Mouse (Mus musculus) adrenal gland, postnatal 25 days (tissue): ENCODE data around the gene Uqcrh. TPM values are rescaled to one million over a fixed set of nuclear protein-coding genes. Genes with fewer than 3 reads are reported as not detected.

ENCODE experiments used
- DNase-seq: peaks from one replicate; pipeline ENCODE4 v3.0.0; 2021; ENCODE audit warnings: mixed read lengths
- long read RNA-seq: library from polyadenylated mRNA; stranded (forward); transcript quantifications from one replicate; pipeline ENCODE4 v2.0.0, GENCODE M21; 2021
- total RNA-seq: library from RNA; stranded (reverse); gene quantifications from 2 replicates; pipeline ENCODE4 v1.2.3, GENCODE M21; 2021

Gene Uqcrh
- 491 and 520 TPM in 2 replicates for total RNA-seq
- long read RNA-seq, transcript Uqcrh-202 (4 exons, 547 nt), result major isoform, 114 of 145 reads
- long read RNA-seq, transcript Uqcrh-205 (2 exons, 423 nt), result minor isoform, 5 of 145 reads
- long read RNA-seq, partial matches to known transcripts, result 1 of 145 reads
- long read RNA-seq, other reads (novel, unspliced or antisense), result 21 of 145 reads

DNA sequence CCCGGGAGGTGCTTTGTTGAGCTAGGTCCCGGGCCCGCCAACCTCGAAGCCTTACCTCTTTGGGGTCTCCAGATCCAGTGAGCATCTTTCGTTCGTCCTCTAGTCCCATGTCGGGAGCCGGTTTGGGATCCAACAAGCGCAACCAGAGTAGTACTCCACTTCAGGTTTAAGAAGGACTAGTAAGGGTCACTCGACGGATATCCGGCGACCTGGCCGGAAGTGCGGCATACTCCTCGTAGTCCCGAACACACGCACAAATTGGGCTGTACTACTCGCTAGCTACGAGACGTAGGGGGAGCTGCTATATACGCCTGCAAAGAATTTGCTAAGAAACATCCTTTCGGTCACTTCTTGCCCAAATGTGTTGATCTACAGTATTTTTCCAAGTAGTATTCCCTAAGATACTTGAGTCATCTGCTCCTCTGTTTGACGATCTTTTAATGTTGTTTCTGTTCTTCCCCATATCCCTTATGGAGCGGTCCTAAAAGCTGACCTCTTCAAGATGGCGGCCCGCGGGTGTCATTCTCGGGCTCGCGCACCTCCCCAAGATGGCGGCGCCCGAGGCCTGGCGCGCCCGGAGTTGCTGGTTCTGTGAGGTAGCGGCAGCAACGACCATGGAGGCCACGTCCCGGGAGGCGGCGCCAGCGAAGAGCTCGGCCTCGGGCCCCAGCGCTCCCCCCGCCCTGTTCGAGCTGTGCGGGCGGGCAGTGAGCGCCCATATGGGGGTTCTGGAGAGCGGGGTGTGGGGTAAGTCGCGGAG is at the start of gene Uqcrh, which contains the start of gene Lrrc41:
Gene Uqcrh, minus strand, starts transcription at position 211 of the 760 bp plus-strand sequence.
Gene Lrrc41, plus strand, starts transcription at position 409 of the 760 bp plus-strand sequence.
- DNase-seq, result peak; percentile 95

DNA sequence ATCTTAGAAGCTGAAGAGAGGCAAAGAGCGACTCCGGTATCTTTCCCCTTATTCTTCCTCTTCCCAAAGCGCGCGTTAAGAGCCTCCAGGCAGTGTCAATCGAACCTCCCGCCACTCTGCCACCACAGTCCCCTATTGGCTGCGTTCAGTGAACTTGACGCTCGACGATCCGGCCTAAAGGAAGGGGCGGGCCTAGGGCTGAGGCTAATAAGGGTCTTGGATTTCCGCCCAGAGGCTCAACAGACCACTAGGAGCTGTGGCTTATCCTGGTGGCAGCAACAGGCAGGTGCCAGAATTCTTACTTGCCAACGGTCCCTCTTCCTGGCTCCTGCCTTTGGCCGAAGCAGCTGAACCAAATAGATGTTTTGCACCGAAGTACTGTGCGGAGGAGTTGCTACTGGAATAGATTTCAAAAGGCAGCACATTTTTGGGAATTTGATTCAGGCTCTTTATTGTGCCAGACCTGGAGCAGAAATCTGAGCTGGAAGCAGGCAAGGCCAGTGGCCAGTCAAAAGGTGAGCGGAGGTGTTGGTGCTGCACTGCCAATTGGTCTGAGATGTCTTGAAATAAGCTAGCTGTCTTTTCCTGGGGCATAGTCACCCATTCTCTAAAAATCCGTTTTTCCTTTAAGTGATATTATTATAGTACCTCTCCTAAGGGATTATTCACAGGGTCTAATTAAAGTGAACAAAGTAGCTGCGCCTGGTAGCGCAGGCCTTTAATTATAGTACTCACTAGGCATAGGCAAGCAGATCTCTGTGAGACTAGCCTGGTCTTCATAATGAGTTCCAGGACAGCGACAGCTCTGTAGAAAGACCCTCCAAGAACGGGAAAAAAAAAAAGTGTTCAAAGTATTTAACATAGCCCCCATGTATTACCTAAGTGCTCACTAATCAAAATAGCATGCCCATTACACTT is 49.0 kb upstream of the Uqcrh start, which contains the start of the genes Rad54l and Pomgnt1:
Gene Rad54l, minus strand, starts transcription at position 89 of the 918 bp plus-strand sequence.
Gene Pomgnt1, plus strand, starts transcription at position 239 of the 918 bp plus-strand sequence.
- peak; percentile 77 for DNase-seq

DNA sequence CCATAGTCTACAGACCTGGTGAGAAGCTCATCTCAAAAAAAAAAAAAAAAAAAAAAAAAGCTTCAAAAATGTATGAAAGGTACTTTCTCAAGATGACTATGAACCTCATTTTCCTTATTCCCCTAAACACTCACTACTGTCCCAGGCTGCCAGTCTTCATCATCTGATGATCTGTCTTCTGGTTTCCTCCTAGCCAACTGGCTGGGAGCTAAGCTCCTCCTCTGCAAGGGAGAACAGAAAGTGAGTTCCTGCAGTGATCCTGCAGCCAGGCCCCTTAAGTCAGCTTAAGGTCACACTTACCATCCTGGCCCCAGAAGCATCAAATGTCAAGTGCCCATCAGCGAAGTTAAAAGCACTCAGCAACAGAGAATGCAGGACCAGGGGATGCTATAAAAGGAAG is 47.9 kb upstream of the Uqcrh start:
- DNase-seq, result no peak

DNA sequence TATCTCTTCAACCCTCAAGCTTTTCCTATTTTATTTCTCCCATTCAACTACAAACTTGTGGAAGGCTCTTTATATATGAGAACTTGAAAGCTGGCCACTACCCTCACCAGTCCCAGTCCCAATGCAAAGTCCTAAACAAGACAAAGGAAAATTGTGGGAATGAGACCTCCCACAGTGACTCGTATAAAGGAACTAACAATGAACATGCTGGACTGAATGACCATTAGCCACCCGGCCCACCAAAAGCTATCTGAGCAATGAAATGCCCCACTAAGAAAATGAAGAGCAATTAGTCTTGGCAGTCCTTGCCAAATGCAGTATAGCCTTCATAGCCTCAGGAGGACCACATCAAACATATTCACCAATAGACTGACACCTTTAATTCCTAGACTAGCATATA is 36.6 kb upstream of the Uqcrh start:
- DNase-seq, result no peak

DNA sequence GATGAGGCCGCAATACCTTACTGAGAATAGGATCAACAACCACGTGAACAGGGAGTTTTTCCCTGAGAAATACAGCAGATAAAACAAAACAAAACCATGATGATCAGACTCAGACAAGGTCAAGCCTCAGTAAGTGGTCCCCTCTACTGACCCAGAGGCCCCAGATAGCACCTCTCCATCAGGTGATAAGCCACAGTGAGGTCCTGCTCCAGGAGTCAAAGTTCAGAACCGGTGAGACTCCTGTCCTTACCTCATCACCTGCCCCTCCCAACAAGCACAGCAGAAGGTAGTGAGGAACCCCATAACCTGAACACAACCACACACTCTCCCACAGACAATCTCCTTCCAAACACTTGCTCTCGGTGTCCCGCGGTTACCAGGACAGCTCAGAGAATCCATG is 35.8 kb upstream of the Uqcrh start:
- DNase-seq, result no peak

DNA sequence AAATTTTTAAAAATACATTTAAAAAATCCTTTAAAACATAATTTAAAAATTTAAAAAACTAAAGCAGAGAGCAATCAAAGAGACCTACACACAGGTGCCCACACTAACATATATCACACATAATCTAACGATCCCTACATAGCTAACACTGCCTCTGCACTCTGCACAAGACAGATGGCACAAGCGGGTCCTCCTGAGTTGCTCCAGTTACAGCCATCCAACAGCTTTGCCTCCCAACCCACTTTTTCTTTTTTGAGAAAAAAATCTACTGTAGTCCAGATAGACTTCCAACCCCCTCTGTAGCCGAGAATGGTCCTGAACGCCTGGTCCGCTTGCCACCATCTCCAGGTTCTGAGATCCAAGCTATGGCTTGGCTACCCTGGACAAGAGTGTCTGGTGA is 30.4 kb upstream of the Uqcrh start:
- DNase-seq, result no peak

DNA sequence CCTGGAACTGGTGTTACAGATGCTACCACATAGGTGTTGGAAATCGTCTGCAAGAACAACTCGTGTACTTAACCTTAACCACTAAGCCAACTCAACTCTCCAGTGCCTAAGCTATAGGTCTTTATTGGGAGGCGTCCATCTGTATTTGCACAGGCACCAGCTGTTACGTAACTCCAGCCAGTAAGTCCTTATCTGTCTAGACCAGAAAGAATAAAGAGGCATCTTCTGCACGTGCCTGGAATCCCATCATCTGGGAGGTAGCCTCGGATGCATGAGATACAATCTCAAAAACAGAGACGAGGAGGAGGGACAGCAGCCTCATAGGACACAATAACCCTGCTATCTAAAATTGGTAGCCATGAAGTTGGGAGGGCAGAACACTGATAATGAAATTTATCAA is 26.1 kb upstream of the Uqcrh start:
- no peak for DNase-seq

DNA sequence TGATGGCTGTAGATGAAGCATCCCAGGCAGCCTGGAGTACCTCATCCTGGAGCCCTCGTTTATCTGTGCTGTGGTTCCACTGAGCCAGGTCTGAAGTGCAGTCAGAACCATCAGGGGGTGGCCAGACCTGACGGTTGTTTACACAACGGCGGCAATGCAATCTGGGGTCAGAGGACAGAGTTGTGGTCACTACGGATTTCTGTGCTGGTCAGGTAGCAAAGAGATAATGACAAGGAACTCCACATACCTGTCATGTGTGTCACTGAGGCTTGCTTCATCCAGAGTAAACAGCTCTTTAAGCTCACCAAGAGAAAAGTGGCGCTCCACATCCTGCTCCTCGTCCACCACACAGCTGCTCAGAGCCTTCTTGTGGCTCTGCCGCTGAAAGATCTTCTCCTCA is 22.3 kb upstream of the Uqcrh start:
- DNase-seq, result no peak

DNA sequence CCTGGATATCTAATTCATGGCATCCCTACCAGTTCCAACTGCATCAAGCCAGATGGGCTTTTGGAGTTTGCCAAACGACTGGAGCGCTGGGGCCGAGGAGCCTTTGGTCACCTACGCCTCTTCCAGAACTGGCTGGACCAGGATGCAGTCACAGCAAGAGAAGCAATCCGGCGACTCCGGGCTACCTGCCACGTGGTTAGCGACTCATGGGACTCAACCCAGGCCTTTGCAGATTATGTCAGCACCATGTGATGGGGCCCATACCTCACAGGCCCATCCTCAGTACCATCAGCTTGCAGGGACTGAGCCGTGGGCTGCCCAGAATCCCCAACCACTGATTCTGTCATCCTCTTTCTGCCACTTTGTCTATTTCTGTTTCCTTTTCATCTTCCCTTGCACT is 21.4 kb upstream of the Uqcrh start:
- no peak for DNase-seq

DNA sequence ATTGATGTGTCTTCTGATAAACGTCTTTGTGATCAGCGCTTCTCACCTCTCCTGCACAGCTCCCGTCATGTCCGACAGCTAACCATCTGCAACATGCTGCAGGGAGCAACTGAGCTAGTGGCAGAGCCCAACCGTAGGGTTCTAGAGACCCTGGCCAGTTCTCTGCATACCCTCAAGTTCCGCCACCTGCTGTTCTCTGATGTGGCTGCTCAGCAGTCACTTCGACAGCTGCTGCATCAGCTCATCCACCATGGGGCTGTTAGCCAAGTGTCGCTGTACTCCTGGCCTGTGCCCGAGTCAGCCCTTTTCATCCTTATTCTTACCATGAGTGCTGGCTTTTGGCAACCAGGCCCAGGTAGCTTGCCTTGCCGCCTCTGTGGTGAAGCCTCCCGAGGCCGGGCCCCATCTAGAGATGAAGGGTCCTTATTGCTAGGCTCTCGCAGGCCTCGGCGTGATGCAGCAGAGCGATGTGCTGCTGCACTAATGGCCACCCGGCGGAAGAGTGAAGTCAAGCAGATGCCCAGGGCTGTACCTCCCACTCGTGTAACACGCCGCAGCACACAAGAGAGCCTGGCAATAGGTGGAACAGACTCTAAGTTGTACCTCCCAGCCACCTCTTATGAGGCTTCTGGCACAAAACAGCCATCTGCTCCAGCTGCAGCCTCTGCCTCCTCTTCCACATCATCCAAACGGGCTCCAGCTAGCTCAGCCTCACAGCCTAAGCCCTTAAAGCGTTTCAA is 13.8 kb upstream of the Uqcrh start:
- no peak for DNase-seq

DNA sequence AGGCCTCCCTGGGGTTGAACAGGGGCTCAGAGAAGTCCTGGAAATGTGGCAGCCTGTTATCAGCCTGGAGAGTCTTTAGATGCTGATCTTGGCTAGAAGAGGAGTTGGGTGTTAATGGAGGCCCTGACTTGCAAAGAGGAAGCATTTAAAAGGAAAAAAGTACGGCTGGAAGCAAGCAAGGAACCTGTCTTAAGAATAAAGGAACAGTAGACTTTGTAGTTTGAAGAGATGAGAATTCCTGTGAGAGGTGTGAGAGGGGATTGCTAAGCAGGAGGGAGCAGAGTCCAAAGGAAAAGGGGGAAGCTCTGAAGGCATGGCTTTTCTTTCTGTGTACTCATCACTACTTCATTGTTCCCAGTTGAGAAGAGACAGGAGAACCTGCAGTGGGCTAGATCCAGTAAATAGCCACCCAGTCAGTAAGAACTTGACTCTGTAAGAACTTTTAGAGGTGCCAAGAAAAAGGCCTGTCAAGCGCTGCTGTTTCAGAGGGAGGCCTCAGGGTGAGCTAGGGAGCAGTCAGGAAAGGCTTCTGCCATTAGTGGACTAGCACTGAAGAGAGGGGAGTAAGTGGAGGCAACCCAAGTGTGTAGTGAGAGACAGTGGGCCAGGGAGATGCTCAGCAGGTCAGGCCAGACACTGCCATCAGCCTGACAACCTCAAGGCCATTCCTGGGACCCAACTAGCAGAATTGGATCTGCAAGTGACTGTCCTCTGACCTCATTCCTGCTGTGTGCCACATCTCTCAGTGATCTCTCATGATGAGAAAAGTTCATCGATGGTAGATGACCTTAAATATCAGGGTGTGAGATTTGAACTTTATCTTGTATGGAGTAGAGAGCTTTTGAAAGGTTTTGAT is 2.6 kb upstream of the Uqcrh start:
- DNase-seq, result peak; percentile 8

DNA sequence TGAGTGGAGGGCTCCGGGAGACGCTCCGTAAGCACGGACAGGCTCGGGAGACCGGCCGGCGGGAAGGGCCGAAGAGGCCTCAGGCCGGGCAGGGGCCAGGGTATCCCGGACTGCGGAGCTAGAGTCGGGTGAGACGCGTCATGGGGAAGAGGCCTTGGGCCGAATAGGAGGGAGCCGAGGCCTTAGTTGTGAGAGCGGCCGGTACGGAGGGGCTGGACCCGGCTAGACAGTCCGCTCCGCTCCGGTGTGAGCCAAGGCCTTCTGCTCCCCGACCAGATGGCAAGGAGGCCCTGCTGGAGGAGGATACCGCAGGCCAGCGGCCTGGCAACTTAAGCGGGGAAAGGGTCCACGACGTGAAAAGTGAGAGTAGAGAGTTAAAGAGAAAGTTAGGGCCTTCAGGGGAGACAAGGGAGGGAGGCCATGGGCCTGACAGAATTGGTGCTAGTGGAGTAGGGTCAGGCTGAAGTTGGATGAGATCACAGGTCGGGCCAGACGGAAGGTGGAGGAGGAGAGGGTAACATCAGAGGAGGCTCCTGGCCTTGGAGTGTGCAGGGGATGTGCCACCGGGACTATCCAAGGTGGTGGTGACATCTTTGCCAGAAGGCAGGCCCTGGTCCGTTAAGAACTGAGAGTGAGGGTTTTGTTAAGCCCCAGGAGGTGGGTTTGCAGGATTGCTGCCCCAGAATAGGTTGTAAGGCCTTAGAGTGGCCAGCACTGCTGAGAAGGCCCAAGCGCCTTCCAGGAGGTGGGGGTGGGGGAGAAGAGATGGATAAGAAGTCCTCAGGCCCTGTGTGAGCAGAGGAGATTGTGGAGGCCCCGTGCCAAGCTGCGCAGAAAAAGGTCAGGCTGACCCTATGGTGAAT is 1.7 kb upstream of the Uqcrh start:
- DNase-seq, result peak; percentile 42

DNA sequence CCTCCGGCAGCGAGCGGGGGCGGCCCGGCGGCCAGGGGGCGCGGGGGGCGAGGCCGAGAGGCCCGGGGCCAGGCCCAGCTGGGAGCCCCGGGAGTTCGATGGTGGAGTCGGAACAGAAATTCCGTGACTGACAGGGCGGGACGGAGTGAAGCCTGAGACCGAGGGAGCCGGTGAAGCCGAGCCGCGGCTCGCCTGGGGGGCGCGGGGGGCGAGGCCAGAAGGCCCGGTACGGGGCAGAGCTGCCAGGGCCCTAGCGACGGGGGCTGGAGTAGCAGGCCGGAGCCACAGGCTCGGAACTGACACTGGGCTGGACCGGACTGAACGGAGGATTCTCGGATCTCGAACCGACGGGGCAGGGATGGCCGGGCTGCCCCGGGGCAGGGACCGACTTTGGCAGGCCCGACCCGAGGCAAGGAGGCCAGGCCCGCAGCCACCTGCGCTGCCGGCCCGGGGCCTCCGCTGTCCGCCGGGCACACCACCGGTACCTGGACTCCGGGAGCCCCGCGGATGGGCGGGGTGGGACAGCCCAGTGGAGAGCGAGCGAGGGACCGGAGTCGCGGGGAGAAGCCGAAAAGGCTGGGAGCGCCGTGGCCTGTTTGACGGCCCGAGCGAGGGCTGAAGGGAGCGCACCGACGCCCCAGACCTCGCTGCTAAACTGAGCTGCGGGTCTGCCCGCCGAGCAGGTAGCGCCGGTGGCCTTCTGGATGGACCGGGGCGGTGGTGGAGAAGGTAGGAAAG is 929 bp upstream of the Uqcrh start:
- peak; percentile 68 for DNase-seq

DNA sequence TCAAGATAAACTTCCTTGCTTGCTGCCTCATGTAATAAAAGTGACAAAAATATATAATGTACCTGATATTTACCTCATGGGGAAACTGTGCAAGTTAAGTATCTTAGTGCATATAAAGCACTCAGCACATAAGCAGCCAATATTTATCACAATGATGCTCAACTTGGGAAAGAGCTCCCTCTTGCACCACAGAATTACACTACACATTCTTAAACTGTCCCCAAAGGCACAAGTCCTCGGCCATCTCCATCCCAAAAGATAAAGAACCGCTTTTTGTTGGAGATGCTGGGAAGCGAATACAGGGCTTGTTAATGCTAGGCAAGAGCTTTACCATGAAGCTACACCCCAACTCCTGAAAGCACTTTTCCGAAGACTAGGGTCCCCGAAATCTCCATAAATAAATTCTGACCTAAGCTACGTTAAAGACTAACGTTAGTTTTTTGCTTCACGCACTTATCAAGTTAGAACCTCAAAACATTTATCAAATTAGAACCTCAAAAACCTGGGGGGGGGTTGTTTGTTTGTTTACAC is 661 bp downstream of the Uqcrh start:
- no peak for DNase-seq

DNA sequence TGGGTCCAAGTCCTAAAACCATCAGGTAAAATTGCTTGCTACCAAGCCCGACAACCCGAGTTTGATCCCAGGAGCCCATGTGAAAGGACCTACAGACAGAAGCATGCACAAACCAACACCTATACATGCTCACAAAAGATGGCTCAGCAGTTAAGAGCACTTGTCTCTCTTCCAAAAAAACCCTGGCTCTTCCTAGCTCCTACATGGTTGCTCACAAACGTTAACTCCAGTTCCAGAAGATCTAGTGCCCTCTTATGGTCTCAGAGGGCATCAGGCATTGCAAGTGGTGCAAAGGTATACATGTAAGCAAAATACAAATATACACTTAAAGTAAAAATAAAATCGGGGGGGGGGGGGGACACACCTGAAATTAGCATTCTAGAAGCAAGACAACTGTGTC is 1.7 kb downstream of the Uqcrh start:
- DNase-seq, result no peak

DNA sequence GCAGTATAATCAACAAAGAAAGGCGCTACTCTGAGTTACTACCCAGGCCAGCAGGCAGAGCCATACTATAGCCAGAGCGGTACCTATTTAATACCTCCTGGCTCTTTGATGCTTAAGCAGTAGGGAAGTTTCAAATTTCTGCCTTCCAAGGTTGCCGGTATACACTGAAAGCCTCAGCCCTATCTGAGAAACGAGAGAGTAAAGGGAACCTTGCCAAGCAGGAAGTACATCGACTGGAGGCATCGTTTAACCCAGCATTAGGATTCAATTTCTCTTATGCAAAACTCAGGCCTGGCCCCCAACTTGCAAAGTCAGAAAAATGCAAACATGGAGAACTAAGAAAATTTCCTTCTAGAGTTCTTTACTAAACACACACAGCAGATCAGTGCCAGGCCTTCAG is 4.8 kb downstream of the Uqcrh start:
- no peak for DNase-seq

DNA sequence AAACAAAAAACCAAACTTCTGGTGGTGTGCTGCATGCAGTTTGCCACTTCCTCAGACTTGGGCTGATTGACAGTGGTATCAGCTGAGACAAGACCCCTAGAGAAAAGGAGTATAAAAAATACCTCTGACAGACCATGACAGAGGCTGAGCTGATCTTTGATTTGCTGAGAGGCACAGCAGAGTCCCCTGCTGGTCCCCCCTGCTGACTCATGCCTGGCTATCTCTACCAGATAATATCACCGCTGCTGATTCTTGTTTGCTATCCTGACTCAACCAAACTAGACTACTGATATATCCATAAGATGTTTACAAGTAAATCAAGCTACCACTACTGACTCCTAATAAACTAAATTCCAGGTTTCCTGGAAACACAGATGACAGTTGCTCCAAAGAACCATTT is 11.0 kb downstream of the Uqcrh start:
- DNase-seq, result no peak

DNA sequence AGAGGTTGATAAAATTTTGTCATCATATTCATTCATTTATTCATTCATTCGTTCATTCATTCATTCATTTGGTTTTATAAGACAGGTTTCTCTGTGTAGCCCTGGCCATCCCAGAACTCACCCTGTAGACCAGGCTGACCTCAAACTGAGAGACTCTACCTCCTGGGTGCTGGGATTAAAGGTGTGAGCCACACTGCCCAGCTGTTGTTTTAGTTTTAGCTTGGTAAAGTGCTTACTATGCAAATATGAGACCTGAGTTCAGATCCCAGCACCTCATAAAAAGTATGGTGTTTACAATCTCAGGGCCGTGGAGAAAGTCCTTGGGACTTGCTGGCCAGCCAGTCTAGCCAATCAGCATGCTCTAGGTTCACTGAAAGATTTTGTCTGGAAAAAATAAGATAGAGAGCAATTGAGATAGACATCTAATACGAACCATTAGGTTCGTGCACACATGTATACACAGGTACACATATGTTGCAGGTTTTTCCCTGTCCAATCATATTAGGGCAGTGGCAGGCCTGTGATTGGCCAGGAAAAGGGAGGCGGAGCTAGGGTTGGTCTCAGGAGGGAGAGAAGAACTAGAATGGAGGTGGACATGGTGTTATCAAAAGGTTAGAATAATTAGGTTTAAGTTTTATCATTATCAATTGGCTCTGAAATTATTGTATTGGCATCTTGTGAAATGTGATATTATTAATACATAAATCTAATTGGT is 15.7 kb downstream of the Uqcrh start:
- DNase-seq, result no peak
